Mouse (Mus musculus): ENCODE results near the gene Hist1h4c.

DNA sequence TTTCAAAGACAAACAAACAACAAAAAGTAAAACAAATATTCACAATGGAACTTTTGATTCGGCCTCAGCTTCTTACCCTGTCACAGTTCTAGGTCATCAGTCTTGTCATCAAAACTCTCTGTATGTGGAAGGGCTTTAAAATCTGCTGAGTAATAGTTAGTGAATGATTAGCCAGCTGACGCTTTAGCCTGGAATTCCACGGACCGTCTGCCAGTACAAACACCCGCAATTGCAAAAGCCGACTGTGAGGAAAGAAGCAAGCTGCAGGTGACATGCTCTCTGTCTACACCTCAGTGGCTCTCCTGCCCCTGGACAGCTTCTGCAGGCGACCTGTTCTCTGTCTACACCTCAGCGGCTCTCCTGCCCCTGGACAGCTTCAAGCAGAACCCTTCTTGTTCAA is 32.2 kb upstream of the Hist1h4c start:
- TF ChIP-seq CTCF (IDR thresholded peaks at IDR 0.05; ENCODE audit: low read depth, low read length): no peak
- peak; percentile 69 for TF ChIP-seq POLR2A (IDR thresholded peaks at IDR 0.05; ENCODE audit: extremely low read depth, insufficient read depth, low read length)

All from liver, adult 2 months (tissue).